Mouse (Mus musculus) liver, embryonic 16.5 days (tissue): ENCODE results near the gene Gng13. TPM values are rescaled to one million over a fixed set of nuclear protein-coding genes. Genes with fewer than 3 reads are reported as not detected.

Experiments
- ATAC-seq: fragments of 200-750 bp; cut with Nextera tagmentation; 2 replicates; pipeline ENCODE4 v1.8.0; 2017; ENCODE audit warnings: low read depth, mild to moderate bottlenecking, moderate number of reproducible peaks, moderate library complexity
- H3K27ac ChIP-seq: fragments of 300-500 bp; sonication (generic); 2 replicates; pipeline ENCODE4 v1.5.1; 2014; ENCODE audit warnings: mild to moderate bottlenecking, low read length
- H3K27me3 ChIP-seq: fragments of 300-500 bp; sonication (generic); 2 replicates; pipeline ENCODE4 v1.6.1; 2014; ENCODE audit warnings: low read depth, low read length, mixed read lengths; ENCODE audit not compliant: control insufficient read depth, insufficient read depth
- H3K36me3 ChIP-seq: fragments of 300-500 bp; sonication (generic); 2 replicates; pipeline ENCODE4 v1.6.1; 2014; ENCODE audit warnings: mild to moderate bottlenecking; ENCODE audit not compliant: control insufficient read depth, insufficient read depth
- H3K4me1 ChIP-seq: fragments of 300-500 bp; sonication (generic); 2 replicates; pipeline ENCODE4 v1.6.1; 2014; ENCODE audit warnings: low read depth, low read length, mixed read lengths; ENCODE audit not compliant: control insufficient read depth
- H3K4me2 ChIP-seq: fragments of 300-500 bp; sonication (generic); 2 replicates; pipeline ENCODE4 v1.6.1; 2014; ENCODE audit warnings: low read depth, low read length, mixed read lengths
- H3K4me3 ChIP-seq: fragments of 300-500 bp; sonication (generic); 2 replicates; pipeline ENCODE4 v1.5.1; 2014; ENCODE audit warnings: low read depth, mild to moderate bottlenecking, low read length
- H3K9ac ChIP-seq: fragments of 300-500 bp; sonication (generic); 2 replicates; pipeline ENCODE4 v1.6.1; 2014; ENCODE audit warnings: low read depth, low read length
- H3K9me3 ChIP-seq: fragments of 300-500 bp; sonication (generic); replicated peaks from 2 replicates; pipeline ENCODE4 v1.6.1; 2016; ENCODE audit warnings: low read length; ENCODE audit not compliant: control insufficient read depth
- WGBS: fragments of 180-500 bp; shearing (Covaris S2); extraction: QIAGEN DNeasy Blood & Tissue Kit; methylation state at CpG from one replicate; pipeline ENCODE4 v1.1.7; 2014; ENCODE audit not compliant: insufficient replicate concordance; 5-methylcytosine and 5-hydroxymethylcytosine counted together
- polyA plus RNA-seq: library from polyadenylated mRNA; unstranded; fragments of >200 nt; fragmentation: Nextera tagmentation; extraction: Ambion mirVana; gene quantifications from 2 replicates; pipeline ENCODE4 v1.2.1, GENCODE M21; 2015

The Gng13 gene
- not detected in 2 replicates for polyA plus RNA-seq

DNA sequence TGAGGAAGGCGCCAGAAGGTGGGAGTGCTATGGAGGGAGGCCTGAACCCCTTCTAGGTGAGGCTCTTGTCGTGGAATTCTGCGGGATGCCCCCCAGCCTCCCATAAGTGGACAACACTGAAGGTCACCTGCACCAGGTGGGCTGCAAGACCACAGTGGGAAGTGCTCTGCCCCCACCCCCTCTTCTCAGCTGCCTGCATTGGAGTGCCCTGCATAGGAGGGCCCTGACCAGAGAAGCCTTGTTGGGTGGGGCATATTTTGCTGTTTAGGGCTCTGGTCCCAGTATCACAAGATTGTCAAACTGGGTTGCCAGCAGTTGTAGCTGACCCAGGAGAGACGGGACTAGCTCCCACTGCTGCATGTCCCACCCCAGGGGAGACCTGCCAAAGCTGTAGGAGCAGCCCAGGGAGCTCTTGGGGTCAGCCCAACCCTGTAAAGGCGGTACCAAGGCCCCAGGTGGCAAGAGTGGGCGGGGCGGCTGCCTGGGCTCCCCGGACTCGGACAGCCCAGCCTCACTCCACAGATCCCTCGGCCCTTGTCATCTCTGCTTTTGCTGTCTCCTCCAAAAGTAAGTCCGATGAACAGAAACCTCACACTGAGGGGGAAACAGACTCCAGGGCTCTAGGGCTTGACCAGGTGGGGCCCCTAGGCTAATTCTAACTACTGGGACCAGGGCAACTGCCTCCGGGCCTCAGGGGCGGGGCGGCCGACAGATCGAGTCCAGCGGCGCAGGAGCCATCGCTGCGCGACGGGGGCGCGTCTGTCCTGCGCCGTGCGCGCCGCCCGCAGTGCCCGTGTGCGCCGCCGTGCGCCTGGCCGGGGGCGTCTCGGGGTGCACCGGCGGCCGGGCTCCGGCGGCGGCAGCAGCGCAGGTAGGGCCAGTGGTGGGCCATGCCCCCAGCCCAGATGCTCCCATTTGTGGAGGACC lies at the start of gene Gng13:
Gene Gng13, plus strand, starts transcription at position 461 of the 927 bp plus-strand sequence.
- Histone ChIP-seq H3K27ac (no peak within 1 kb of the TSS), H3K9me3 (no peaks in the 10 kb centered on the region), H3K27me3 (peaks cover 26% of the 10 kb centered on the region), H3K9ac (no peak within 1 kb of the TSS), H3K4me1 (peaks cover 2% of the 10 kb centered on the region), H3K4me2 (peak within 1 kb of the TSS; percentile 49), H3K4me3 (peak within 1 kb of the TSS; percentile 30), H3K36me3 (peaks cover 8% of the 10 kb centered on the region)
- ATAC-seq, result no peak
- WGBS, result 2% methylated on average over 45 of the region's 45 CpGs

DNA sequence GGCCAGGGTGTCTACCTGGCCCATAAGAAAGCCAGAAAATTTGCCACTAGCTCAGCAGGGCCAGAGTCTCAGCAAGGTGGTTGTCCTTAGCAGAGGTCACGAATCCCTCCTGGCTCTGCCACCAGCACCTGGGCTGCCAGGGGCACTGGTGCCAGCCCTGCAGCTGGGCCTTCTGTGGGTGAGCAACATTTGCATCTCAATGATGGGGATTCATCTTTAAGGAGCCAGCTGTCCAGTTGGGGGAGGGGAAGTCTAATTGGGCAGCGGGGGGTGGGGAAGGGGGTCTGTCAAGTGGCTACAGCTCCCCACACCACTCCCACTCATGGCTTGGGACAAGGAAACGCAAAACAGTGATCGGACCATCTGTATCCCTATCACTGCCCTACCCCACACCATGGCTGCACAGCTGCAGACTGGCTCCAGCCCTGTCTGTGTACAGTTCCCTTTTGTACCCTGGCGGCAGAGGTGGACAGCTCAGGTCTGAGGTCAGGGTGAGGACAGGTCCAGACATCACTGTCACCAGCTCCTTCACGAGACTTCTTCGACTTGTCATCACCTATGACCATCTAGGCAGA lies 48.4 kb upstream of the Gng13 start:
- no peak for ATAC-seq
- Histone ChIP-seq H3K27me3 (no peaks in the 10 kb centered on the region), H3K27ac (no peak overlapping the region), H3K36me3 (no peaks in the 10 kb centered on the region), H3K4me2 (no peak overlapping the region), H3K9me3 (no peaks in the 10 kb centered on the region), H3K4me3 (no peak overlapping the region), H3K4me1 (no peaks in the 10 kb centered on the region), H3K9ac (no peak overlapping the region)
- WGBS, result 62% methylated on average over 7 of the region's 7 CpGs

DNA sequence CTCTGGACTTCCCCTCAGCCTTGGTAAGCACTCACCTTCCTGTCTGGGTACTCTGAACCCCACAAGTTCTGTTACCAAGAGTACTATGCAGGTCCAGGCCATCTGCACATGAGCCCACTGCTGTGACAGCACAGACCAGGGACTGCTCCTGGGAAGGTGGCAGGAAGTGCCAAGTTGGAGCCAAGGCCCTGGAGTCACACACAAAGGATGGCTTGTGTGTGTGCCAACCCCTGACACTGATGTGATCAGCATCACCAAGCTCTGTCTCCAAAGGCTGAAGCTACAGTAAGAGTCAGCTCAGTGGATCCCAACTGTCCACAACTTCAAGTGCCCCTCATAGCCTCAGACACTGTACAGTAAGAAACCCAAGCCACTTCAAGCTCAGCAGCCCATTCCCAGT lies 44.0 kb upstream of the Gng13 start:
- no peaks in the 10 kb centered on the region for H3K27me3 ChIP-seq
- no peak overlapping the region for H3K9ac ChIP-seq
- no peaks in the 10 kb centered on the region for H3K4me1 ChIP-seq
- no peak overlapping the region for H3K4me2 ChIP-seq
- ATAC-seq, result no peak
- no peak overlapping the region for H3K27ac ChIP-seq
- H3K4me3 ChIP-seq, result no peak overlapping the region
- no peaks in the 10 kb centered on the region for H3K36me3 ChIP-seq
- no peaks in the 10 kb centered on the region for H3K9me3 ChIP-seq

DNA sequence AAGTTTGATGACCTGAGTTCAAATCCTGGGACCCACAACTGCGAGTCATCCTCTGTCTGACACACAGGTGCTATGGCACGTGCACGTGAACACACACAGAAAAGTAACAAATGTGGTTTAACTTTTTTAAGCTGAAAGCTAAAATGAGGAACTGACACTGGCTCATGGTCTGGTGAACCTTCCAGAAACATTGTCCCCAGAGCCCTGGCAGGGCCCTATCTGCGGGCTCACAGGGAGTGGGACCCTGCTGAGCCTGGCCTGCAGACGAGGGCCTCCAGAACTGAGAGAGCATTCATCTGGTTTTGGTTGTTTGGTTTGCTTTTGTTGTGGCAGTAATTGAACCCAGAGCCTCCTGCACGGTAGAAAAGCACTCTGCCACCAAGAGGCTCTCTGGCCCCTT lies 39.0 kb upstream of the Gng13 start:
- Histone ChIP-seq H3K4me3 (no peak overlapping the region), H3K4me1 (no peaks in the 10 kb centered on the region), H3K36me3 (no peaks in the 10 kb centered on the region), H3K27me3 (no peaks in the 10 kb centered on the region), H3K27ac (no peak overlapping the region), H3K9me3 (no peaks in the 10 kb centered on the region), H3K4me2 (no peak overlapping the region), H3K9ac (no peak overlapping the region)
- 43% methylated on average over 6 of the region's 6 CpGs for WGBS
- ATAC-seq, result no peak

DNA sequence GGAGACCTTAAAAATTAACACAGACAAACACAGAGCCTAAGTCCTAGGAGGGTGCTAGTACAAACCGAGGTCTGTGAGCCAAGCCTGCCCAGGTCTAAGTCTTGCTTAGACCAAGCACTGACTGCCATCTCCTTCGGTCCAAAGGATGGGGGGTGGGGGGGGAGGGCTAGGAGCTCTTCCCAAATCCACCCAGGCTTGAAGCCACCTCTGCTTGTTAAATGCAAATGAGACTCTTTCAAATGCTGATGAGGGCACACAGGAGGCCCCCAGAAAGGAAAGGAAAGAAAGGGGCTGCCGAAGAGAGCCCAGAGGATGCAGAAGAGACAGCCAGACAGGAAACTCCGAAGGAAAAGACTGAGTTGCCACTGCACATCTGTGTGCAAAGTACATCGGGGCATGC lies 37.2 kb upstream of the Gng13 start:
- H3K27me3 ChIP-seq, result no peaks in the 10 kb centered on the region
- no peak overlapping the region for H3K9ac ChIP-seq
- H3K4me3 ChIP-seq, result no peak overlapping the region
- no peak overlapping the region for H3K4me2 ChIP-seq
- 13% methylated on average over 5 of the region's 5 CpGs for WGBS
- no peaks in the 10 kb centered on the region for H3K36me3 ChIP-seq
- no peak overlapping the region for H3K27ac ChIP-seq
- no peak for ATAC-seq
- no peaks in the 10 kb centered on the region for H3K4me1 ChIP-seq
- no peaks in the 10 kb centered on the region for H3K9me3 ChIP-seq

DNA sequence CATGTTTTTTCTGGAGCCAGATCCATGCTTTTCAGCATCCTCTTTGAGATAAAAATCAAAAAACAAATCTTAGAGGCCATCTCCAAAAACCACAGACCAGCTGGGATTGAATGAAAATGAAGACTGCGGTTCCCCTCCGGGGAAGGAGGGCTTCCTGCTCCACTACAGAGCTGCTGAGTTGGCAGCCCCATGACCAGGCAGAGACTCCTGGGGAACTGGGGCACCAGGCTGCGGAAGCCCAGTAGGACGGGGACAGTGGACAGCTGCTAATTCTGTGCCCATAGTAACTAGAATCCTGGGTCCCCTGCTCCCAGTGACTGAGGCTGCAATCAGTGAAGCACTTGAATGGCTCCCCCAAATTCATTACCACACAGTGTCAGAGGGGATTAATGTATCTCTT lies 35.3 kb upstream of the Gng13 start:
- no peak overlapping the region for H3K4me3 ChIP-seq
- H3K4me1 ChIP-seq, result no peaks in the 10 kb centered on the region
- no peak overlapping the region for H3K27ac ChIP-seq
- no peak for ATAC-seq
- H3K9me3 ChIP-seq, result no peaks in the 10 kb centered on the region
- no peak overlapping the region for H3K9ac ChIP-seq
- 47% methylated on average over 4 of the region's 4 CpGs for WGBS
- H3K36me3 ChIP-seq, result no peaks in the 10 kb centered on the region
- H3K4me2 ChIP-seq, result no peak overlapping the region
- no peaks in the 10 kb centered on the region for H3K27me3 ChIP-seq

DNA sequence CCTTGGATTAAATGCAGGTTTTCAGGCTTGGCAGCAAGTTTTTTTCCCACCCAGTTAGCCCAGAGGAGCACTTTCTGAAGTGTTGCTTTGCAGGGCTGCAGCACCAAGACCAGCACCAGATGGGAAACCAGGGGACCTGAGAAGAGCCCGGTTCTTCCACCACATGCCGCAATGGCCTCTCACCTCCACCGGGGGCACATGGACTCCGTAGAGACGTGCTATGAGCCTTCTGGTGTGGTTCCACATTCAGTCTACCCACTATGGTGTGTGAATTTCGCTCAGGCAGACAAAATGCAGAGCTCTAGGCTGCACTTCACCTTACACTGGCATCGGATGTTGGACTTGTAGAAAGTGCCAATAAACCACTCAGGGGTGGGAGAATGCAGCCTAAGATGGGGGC lies 30.6 kb upstream of the Gng13 start:
- H3K4me2 ChIP-seq, result no peak overlapping the region
- H3K9me3 ChIP-seq, result no peaks in the 10 kb centered on the region
- no peak for ATAC-seq
- no peaks in the 10 kb centered on the region for H3K27me3 ChIP-seq
- no peaks in the 10 kb centered on the region for H3K36me3 ChIP-seq
- no peak overlapping the region for H3K4me3 ChIP-seq
- 32% methylated on average over 7 of the region's 7 CpGs for WGBS
- no peak overlapping the region for H3K9ac ChIP-seq
- no peaks in the 10 kb centered on the region for H3K4me1 ChIP-seq
- H3K27ac ChIP-seq, result no peak overlapping the region

DNA sequence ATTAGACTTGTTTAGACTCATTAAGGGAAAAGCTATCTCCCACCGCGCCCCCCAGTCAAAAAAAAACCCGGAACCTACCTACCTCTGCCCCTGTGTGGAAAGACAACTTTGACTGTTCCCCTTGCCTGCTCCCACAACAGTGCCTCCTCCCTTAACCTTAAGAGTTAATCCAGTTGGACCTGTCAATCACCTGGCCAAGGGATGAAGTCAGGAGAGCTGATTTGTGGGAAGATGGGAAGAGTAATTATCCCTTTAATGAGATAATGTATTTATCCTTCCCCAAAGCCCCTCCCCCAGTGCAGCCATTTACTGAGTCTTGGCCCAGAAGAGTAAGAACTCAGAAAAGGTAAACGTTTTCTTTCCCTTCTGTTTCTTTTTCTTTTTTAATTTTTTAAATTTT lies 28.0 kb upstream of the Gng13 start:
- no peaks in the 10 kb centered on the region for H3K9me3 ChIP-seq
- no peaks in the 10 kb centered on the region for H3K27me3 ChIP-seq
- H3K27ac ChIP-seq, result no peak overlapping the region
- no peak overlapping the region for H3K4me2 ChIP-seq
- 62% methylated on average over 4 of the region's 4 CpGs for WGBS
- no peak overlapping the region for H3K9ac ChIP-seq
- no peak for ATAC-seq
- no peak overlapping the region for H3K4me3 ChIP-seq
- H3K4me1 ChIP-seq, result no peaks in the 10 kb centered on the region
- H3K36me3 ChIP-seq, result no peaks in the 10 kb centered on the region

DNA sequence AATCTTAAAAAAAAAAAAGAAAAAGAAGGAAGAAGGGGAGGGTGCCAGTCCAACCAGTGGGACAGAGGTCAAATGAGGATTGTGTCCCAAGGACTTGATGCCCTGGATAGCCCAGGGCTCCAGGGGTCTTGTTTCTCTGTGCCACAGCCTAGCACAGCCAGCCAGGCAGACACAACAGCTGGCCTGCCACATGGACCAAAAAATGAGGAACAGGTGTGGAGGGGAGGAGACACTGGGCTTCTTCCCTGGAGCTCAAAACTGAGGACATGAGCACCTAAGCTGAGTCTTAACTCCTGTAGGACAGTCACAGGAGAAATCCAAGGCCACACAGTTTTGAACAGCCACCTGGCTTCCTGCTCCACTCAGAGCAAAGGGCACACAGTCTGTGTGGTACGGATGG lies 20.7 kb upstream of the Gng13 start:
- WGBS, result 23% methylated on average over 1 of the region's 1 CpGs
- ATAC-seq, result no peak

More for the DNA sequence above, 20.7 kb upstream of the Gng13 start:
- Histone ChIP-seq H3K9ac (no peak overlapping the region), H3K4me2 (no peak overlapping the region), H3K4me3 (no peak overlapping the region), H3K4me1 (no peaks in the 10 kb centered on the region), H3K36me3 (no peaks in the 10 kb centered on the region), H3K27ac (no peak overlapping the region), H3K27me3 (no peaks in the 10 kb centered on the region), H3K9me3 (no peaks in the 10 kb centered on the region)
